Mouse (Mus musculus): Measurements from ENCODE around the gene Tbc1d14. TPM values are rescaled to one million over a fixed set of nuclear protein-coding genes. Genes with fewer than 3 reads are reported as not detected.

Gene Tbc1d14
- polyA plus RNA-seq (2015; fragmentation: Nextera tagmentation; extraction: Ambion mirVana), result 38.2 and 40.1 TPM in 2 replicates

DNA sequence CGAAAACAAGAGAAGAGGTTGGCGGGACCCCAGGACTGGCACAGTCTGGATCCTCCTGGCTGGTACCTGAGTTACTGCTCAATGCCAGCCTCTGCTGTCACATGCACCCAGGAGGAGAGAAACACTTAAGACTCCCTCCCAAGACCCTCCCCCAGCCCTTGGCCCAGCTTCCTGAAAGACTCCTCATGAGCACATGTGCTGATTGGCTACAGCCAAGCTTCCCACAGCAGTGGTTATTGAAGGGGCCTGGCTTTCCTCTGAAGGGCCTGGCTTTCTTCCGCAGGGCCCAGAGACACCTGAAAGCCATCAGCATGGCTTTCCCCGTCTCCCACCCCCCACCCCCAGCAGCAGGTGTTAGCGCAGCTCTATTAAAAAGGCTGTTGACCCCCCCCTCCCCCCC lies at the start of gene Tbc1d14:
TSS of gene Tbc1d14 (minus strand) at position 101 of the 400 bp plus-strand sequence.
- H3K36me3 ChIP-seq, result no peaks in the 10 kb centered on the region
- no peak for ATAC-seq (ENCODE audit: insufficient number of reproducible peaks, low FRiP score, low TSS enrichment, low read depth)
- H3K4me3 ChIP-seq, result no peak within 1 kb of the TSS
- H3K9me3 ChIP-seq, result no peaks in the 10 kb centered on the region
- H3K4me2 ChIP-seq, result no peak within 1 kb of the TSS
- 67% methylated on average over 5 of the region's 5 CpGs for WGBS
- H3K27ac ChIP-seq, result no peak within 1 kb of the TSS
- 0 out of 2 replicates have a peak, but pooled peaks cover 2% of the 10 kb centered on the region for H3K4me1 ChIP-seq
- H3K27me3 ChIP-seq, result no peaks in the 10 kb centered on the region
- no peak within 1 kb of the TSS for H3K9ac ChIP-seq

DNA sequence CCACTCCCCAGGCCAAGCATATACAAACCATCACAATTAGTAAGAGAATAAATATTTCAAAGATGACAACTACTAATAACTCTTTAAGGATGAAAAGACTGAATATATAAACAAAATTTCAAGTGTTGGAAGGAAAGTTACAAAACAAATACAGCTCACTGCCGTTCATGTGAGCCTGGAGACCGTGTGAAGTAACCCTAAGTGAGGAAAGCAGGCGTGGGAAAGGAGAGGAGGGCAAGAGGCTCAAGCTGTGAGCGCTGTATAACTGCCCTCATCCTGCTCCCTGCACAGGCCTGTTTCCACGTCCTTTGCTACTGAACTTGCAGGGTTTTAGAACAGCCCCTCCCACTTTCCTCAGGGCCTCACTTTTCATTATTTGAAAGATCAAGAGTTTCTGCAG lies 32.5 kb upstream of the Tbc1d14 start:
- Histone ChIP-seq H3K27me3 (no peaks in the 10 kb centered on the region), H3K4me2 (no peak overlapping the region), H3K4me3 (no peak overlapping the region), H3K9me3 (no peaks in the 10 kb centered on the region), H3K36me3 (peaks cover 20% of the 10 kb centered on the region), H3K27ac (no peak overlapping the region), H3K4me1 (no peaks in the 10 kb centered on the region), H3K9ac (no peak overlapping the region)
- ATAC-seq (ENCODE audit: insufficient number of reproducible peaks, low FRiP score, low TSS enrichment, low read depth), result no peak
- 74% methylated on average over 5 of the region's 5 CpGs for WGBS

DNA sequence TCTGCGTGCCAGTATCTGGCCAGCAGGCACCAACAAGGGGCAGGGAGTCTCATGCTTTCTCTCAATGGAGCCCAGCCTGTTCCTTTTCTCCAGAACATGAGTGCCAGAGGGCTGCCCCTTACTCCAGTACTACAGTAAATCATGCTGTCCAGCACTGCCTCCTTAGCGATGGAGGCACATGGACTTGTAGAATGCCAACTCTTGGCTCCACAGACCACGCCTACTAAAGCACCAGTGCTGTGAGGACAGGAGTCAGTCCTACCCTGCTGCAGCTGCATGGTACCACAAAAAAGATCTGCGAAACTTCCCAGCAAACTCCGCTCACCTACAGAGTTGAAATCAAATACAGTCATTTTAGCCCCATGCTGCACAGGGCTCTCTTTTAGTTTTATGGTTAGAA lies 30.6 kb upstream of the Tbc1d14 start:
- no peaks in the 10 kb centered on the region for H3K4me1 ChIP-seq
- H3K9me3 ChIP-seq, result no peaks in the 10 kb centered on the region
- H3K4me2 ChIP-seq, result no peak overlapping the region
- ATAC-seq (ENCODE audit: insufficient number of reproducible peaks, low FRiP score, low TSS enrichment, low read depth), result no peak
- WGBS, result 90% methylated on average over 5 of the region's 5 CpGs
- H3K27ac ChIP-seq, result no peak overlapping the region
- H3K9ac ChIP-seq, result no peak overlapping the region
- peaks cover 14% of the 10 kb centered on the region; the same call in 1 of the 2 replicates for H3K36me3 ChIP-seq
- H3K4me3 ChIP-seq, result no peak overlapping the region
- H3K27me3 ChIP-seq, result no peaks in the 10 kb centered on the region

DNA sequence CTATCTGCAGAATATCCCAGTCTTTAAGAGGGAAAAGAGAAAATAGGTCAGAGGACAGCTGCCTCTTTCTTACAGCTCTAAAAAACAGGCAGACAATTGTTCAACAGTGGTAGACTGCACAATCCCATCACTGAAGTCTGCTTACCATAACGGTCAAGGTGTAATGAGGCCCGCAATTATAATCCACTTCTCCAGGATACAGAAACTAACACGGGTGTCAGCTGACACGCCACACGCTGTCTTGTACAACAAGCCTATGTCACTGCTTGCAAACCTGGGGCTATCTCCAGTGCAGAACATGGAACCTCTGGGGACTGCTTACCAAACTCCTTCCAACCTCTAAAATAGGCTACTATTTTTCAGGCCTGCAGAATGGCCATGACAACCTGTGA lies 28.0 kb upstream of the Tbc1d14 start:
- H3K9ac ChIP-seq, result no peak overlapping the region
- no peak overlapping the region for H3K4me3 ChIP-seq
- no peak for ATAC-seq (ENCODE audit: insufficient number of reproducible peaks, low FRiP score, low TSS enrichment, low read depth)
- peaks cover 24% of the 10 kb centered on the region for H3K36me3 ChIP-seq
- WGBS, result 78% methylated on average over 5 of the region's 5 CpGs
- H3K27ac ChIP-seq, result no peak overlapping the region
- H3K4me2 ChIP-seq, result no peak overlapping the region
- H3K27me3 ChIP-seq, result no peaks in the 10 kb centered on the region
- no peaks in the 10 kb centered on the region for H3K4me1 ChIP-seq
- no peaks in the 10 kb centered on the region for H3K9me3 ChIP-seq

DNA sequence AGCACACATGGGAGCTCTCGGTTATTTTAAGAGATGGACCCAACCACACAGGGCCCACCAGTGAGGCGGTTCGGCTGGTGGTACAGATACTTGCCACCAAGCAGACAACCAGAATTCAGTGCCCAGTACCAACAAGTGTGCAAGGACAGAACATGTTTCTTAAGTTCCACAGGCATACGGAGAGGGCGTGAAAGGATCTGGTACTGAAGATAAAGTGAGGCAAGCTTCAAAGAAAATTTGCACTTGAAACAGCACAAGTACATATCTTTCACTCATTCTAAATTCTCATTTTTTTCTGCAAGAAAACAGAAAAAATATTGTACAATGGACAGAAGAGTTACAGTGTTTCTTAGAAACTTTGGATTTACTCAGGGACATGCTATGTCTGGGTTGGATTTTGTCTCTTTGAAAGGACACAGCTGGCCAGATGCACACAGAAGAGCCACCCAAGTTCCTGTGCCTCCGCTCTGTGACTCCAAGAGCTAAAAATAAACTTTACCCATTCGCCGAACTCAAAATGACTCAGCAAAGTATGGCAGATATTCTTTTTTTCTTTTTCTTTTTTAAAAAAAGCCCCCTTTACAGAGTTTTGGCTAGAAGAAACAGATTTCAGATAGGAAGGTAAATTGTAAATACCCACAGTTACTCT lies 27.5 kb upstream of the Tbc1d14 start:
- no peak overlapping the region for H3K4me2 ChIP-seq
- H3K9ac ChIP-seq, result no peak overlapping the region
- H3K9me3 ChIP-seq, result no peaks in the 10 kb centered on the region
- H3K4me1 ChIP-seq, result no peaks in the 10 kb centered on the region
- no peak overlapping the region for H3K27ac ChIP-seq
- no peaks in the 10 kb centered on the region for H3K27me3 ChIP-seq
- no peak for ATAC-seq (ENCODE audit: insufficient number of reproducible peaks, low FRiP score, low TSS enrichment, low read depth)
- 79% methylated on average over 8 of the region's 8 CpGs for WGBS
- peaks cover 30% of the 10 kb centered on the region for H3K36me3 ChIP-seq
- no peak overlapping the region for H3K4me3 ChIP-seq

DNA sequence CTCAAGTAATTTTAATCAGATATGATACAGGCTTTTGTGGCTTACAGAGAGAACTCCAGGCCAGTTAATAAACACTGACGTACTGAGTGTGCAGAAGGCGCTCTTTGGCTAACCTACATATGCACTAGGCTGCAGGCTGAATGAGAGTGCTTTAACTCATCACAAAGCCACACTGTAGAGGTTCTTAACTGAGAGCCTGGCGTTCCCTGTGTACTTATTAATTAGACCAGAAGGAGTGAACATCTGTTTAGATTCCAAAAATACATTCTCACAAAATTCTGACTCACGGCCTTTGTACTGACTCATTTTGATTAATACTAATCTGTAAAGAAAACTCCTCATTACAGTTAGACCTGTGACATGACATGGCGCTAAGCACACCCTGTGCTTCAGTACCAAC lies 25.8 kb upstream of the Tbc1d14 start:
- no peak for ATAC-seq (ENCODE audit: insufficient number of reproducible peaks, low FRiP score, low TSS enrichment, low read depth)
- H3K9me3 ChIP-seq, result no peaks in the 10 kb centered on the region
- H3K27me3 ChIP-seq, result no peaks in the 10 kb centered on the region
- H3K36me3 ChIP-seq, result peaks cover 45% of the 10 kb centered on the region
- H3K4me3 ChIP-seq, result no peak overlapping the region
- no peaks in the 10 kb centered on the region for H3K4me1 ChIP-seq
- H3K9ac ChIP-seq, result no peak overlapping the region
- H3K27ac ChIP-seq, result no peak overlapping the region
- no peak overlapping the region for H3K4me2 ChIP-seq
- WGBS, result 81% methylated on average over 5 of the region's 5 CpGs

DNA sequence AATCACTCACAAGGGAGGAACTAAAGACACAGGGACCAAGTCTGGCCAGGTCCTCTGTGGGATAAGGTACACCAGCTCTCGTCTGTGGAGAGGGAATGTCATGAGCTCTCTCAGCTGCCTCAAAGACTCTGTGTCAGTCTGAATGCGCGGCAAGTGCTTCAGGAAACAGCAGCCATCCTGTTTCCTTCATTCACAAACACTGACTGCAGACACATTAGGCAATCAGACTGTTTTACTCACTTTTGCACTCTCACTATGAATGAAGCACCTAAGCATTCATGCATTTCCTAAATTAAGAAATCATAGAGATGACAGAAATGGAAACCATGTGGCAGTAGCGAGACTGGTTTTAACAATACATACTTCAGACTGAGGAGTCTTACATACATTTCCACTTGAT lies 25.3 kb upstream of the Tbc1d14 start:
- Histone ChIP-seq H3K36me3 (peaks cover 51% of the 10 kb centered on the region), H3K4me1 (no peaks in the 10 kb centered on the region), H3K27me3 (no peaks in the 10 kb centered on the region), H3K9ac (no peak overlapping the region), H3K27ac (no peak overlapping the region), H3K4me3 (no peak overlapping the region), H3K9me3 (no peaks in the 10 kb centered on the region), H3K4me2 (no peak overlapping the region)
- 67% methylated on average over 4 of the region's 4 CpGs for WGBS
- no peak for ATAC-seq (ENCODE audit: insufficient number of reproducible peaks, low FRiP score, low TSS enrichment, low read depth)

DNA sequence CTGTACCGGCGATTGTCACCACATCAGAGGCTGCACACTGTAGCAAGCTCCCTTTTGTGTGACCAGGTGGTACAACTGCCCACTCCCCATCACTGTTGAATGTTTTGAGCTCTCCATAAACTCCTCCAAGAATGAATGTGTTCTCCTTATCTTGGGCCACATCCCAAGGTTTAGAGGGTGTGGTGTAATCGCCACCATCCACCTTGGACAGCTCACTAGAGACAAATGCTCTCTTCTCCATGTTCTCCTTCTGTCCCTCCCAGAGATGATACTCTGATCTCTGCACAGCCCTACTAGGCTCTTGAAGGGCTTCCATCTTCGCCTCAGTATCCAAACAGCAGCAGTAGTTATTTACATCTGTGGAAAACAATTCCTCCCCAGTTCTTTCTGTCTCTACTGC lies 21.0 kb upstream of the Tbc1d14 start:
- Histone ChIP-seq H3K9me3 (no peaks in the 10 kb centered on the region), H3K36me3 (peaks cover 57% of the 10 kb centered on the region), H3K27ac (no peak overlapping the region), H3K27me3 (no peaks in the 10 kb centered on the region), H3K4me1 (peaks cover under 1% of the 10 kb centered on the region; the same call in 1 of the 2 replicates), H3K4me3 (no peak overlapping the region), H3K9ac (no peak overlapping the region), H3K4me2 (no peak overlapping the region)
- no peak for ATAC-seq (ENCODE audit: insufficient number of reproducible peaks, low FRiP score, low TSS enrichment, low read depth)
- WGBS, result 78% methylated on average over 4 of the region's 4 CpGs

DNA sequence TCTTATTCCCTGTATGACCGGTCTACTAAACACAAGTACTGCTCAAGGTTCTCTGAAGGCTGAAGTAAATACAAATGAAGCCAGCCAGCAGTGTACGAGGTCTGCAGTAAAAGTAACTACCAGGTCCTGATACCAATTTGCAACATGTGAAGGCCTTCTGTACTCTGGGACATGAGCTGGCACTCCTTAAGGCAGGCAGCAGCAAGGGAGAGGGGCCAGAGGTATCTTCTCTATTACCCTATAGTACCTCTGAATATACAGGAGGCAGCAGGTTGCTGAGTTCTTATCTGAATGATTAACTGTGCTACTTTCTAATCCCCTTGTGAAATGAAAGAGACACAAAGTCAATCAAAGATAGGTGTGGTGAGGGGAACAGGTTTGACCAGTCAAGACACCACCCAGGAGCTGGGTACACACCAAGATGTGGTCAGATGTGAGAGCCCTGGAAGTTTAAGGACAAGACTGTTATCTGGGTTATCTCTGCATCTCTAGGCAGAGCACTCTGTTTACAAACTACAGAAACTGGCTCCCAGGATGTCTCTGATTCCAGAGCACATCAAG lies 15.9 kb upstream of the Tbc1d14 start:
- Histone ChIP-seq H3K4me1 (peaks cover 8% of the 10 kb centered on the region), H3K36me3 (peaks cover 56% of the 10 kb centered on the region), H3K27me3 (no peaks in the 10 kb centered on the region), H3K4me3 (no peak overlapping the region), H3K27ac (no peak overlapping the region; the same call in 1 of the 2 replicates), H3K4me2 (no peak overlapping the region), H3K9ac (no peak overlapping the region), H3K9me3 (no peaks in the 10 kb centered on the region)
- ATAC-seq (ENCODE audit: insufficient number of reproducible peaks, low FRiP score, low TSS enrichment, low read depth), result no peak
- whole genome bisulfite sequencing, result 61% methylated on average over 2 of the region's 2 CpGs

DNA sequence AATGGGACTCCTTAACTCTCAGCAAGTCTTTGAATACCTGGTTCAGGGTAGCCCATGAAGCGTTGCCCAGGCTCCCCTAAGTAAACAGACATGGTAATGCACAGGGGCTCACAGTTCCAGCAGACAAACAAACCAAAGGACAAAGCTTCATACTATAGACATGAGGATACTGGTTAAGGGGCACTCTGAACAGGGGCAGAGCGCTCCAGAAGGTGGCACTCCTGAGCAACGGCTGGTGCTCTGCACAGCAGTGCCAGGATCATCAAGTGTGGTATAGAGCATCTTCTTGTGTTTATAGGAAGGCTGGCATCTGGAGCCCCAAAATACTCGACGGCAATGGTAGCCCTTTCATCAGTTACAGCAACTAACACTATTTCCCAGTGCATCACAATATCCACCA lies 10.0 kb upstream of the Tbc1d14 start:
- no peak overlapping the region for H3K9ac ChIP-seq
- no peaks in the 10 kb centered on the region for H3K27me3 ChIP-seq
- no peak for ATAC-seq (ENCODE audit: insufficient number of reproducible peaks, low FRiP score, low TSS enrichment, low read depth)
- no peak overlapping the region for H3K4me2 ChIP-seq
- no peak overlapping the region for H3K4me3 ChIP-seq
- H3K27ac ChIP-seq, result no peak overlapping the region
- no peaks in the 10 kb centered on the region for H3K9me3 ChIP-seq
- H3K4me1 ChIP-seq, result no peaks in the 10 kb centered on the region
- WGBS, result 87% methylated on average over 5 of the region's 5 CpGs
- peaks cover 87% of the 10 kb centered on the region for H3K36me3 ChIP-seq

DNA sequence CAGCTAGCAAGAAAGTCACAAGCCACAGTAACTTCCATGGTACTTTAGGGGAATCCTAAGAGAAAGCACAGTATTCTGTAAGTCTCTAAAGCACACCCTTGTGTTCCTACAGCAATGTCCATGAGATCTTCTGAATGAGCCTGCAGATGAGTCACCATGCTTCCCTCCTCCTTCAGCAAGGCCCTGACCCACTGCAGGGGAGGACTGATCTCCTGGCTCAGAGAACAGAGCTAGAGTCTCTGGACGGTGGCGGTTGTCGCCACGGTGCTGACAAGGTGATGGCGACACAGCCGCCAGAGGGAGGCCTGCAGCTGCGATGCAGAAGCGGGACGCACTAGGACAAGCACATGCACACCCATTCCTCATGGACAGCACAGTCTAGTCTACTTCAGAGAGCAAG lies 9.0 kb upstream of the Tbc1d14 start:
- ATAC-seq (ENCODE audit: insufficient number of reproducible peaks, low FRiP score, low TSS enrichment, low read depth), result no peak
- H3K36me3 ChIP-seq, result peaks cover 82% of the 10 kb centered on the region
- no peak overlapping the region for H3K4me2 ChIP-seq
- H3K4me3 ChIP-seq, result no peak overlapping the region
- WGBS, result 89% methylated on average over 9 of the region's 9 CpGs
- H3K9me3 ChIP-seq, result no peaks in the 10 kb centered on the region
- no peak overlapping the region for H3K9ac ChIP-seq
- no peaks in the 10 kb centered on the region for H3K27me3 ChIP-seq
- H3K4me1 ChIP-seq, result no peaks in the 10 kb centered on the region
- no peak overlapping the region for H3K27ac ChIP-seq

DNA sequence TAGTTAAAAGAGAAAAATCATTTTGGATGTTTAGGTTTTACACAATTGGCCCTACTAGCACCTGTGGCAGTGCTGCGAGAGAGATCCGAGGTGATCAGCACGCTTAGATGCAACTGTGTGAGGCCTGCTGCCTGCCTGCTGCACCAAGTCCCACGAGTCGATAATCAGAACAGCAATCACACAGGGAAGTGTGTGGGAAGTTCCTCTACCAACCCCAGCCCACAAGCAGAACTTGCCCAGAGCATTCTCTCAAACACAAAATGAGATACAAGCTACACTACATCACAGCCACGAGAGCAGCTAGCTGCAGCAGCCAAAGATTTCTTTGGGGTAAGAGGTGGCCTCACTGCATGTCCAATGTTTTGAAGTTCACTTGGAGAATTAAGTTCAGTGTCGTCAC lies 8.4 kb upstream of the Tbc1d14 start:
- Histone ChIP-seq H3K36me3 (peaks cover 77% of the 10 kb centered on the region), H3K27ac (no peak overlapping the region), H3K4me3 (no peak overlapping the region), H3K9ac (no peak overlapping the region), H3K27me3 (no peaks in the 10 kb centered on the region), H3K4me1 (0 out of 2 replicates have a peak, but pooled peaks cover 2% of the 10 kb centered on the region), H3K4me2 (no peak overlapping the region), H3K9me3 (no peaks in the 10 kb centered on the region)
- 87% methylated on average over 7 of the region's 7 CpGs for WGBS
- ATAC-seq (ENCODE audit: insufficient number of reproducible peaks, low FRiP score, low TSS enrichment, low read depth), result no peak
